Mouse (Mus musculus) CD4-positive, CD25-positive, alpha-beta regulatory T cell, adult 4 months (primary cell): Measurements from ENCODE around the gene Jade1. TPM values are rescaled to one million over a fixed set of nuclear protein-coding genes. Genes with fewer than 3 reads are reported as not detected.

ENCODE experiments used
- ATAC-seq: one replicate; pipeline ENCODE4 v1.8.0; 2017
- polyA plus RNA-seq, 2 experiments: library from polyadenylated mRNA; unstranded; fragments of 100-300 nt; shearing (Covaris generic); gene quantifications; one replicate each; pipeline ENCODE4 v1.2.1; 2017

The Jade1 gene
- 10 to 100 TPM in 1 of 2 experiments, 1 to 10 TPM in 1; 9.9 to 10.1 TPM for polyA plus RNA-seq

- no peak for ATAC-seq
Observed at GRCm38 (mm10) chr3:41555491-41556381, at the start of gene Jade1. TSS of gene Jade1 (plus strand) at chr3:41555731.

DNA sequence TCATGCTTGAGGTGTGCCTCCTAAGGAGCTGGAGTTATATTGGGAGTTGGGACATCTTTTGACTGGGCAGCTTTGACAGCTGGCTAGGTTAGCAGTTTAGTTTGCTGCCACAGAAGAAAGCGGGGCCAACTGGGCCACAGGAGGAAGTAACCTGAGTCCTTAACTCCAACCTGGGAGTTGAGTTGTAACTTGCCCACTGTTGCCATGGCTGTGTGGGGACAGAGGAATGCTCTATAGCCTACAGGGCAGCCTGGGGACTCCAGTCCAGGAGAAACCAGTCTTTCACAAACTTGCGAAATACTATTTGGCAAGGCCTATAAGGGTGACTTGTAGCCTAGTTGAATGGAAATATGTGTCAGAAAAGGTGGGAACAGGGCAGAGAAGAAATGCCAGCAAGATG lies 46.1 kb upstream of the Jade1 start:
- ATAC-seq, result no peak

DNA sequence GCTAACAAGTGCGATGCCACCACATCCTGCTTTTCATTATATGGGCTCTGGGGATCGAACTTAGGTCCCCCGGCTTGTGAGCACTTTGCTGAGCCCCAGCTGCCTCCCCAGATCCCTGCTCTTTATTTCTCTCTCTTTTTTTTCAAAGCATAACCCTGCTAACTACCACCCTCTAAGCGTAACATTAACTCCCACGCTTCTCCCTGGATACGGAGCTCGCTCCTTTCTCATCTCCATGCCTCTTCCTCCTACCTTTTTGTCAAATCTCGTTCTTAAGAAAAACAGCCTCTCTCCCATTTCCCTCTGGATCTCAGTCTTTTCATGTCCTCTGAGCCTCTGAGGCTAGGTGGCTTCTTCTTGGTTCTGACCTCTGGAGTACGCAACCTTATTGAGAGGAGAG lies 45.3 kb upstream of the Jade1 start:
- no peak for ATAC-seq

- ATAC-seq, result no peak
Observed at GRCm38 (mm10) chr3:41510750-41511149, 44.8 kb upstream of the Jade1 start.

GRCm38 (mm10) chr3:41514003-41514402 lies 41.5 kb upstream of the Jade1 start:
- no peak for ATAC-seq

DNA sequence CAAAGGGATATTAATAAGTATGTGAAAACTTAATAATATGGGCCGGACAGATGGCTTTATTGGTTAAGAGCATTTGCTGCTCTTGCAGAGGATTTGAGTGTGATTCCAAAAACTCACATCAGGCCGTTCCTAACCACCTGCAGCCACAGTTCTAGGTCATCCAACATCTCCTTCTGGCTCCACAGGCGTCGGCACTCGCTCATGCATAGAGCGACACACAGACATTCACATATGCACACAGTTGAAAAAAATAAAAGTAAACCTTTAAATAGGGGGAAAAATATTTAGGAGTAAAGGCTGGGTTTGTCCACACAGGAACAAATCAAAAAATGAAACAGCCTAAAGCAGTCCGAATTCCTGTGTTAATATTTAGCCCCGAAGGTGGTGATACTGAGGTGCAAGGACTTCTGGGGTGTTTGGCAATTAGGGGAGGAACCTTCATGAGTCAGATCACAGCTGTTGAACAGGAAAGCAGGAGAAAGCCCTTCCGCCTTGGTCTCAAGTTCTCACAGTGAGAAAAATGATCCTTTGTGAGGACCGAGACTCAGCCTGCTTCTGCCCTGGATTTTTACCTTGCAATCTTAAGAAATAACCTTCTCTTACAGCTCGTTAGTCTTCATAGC lies 40.7 kb upstream of the Jade1 start:
- no peak for ATAC-seq

- ATAC-seq, result no peak
Observed at GRCm38 (mm10) chr3:41516961-41517518, 38.5 kb upstream of the Jade1 start.

DNA sequence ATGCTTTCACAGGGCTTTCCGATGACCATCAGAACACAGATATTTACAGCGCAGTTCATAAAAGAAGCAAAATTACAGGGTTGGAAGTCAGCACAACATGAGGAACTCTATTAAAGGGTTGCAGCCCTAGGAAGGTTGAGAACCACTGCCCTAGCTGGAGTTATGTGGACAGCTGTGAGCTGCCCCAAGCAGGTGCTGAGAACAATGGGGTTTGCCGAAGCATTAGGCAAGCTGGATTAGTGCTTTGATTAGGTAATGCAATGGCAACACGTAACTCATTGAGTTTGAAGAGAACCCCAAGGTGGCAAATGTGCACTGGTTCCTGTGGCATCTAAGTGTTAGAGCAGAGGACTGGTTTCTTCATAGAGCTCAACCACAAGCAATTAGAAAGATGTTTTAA lies 34.6 kb upstream of the Jade1 start:
- no peak for ATAC-seq

GRCm38 (mm10) chr3:41521733-41522132 lies 33.8 kb upstream of the Jade1 start:
- ATAC-seq, result no peak

DNA sequence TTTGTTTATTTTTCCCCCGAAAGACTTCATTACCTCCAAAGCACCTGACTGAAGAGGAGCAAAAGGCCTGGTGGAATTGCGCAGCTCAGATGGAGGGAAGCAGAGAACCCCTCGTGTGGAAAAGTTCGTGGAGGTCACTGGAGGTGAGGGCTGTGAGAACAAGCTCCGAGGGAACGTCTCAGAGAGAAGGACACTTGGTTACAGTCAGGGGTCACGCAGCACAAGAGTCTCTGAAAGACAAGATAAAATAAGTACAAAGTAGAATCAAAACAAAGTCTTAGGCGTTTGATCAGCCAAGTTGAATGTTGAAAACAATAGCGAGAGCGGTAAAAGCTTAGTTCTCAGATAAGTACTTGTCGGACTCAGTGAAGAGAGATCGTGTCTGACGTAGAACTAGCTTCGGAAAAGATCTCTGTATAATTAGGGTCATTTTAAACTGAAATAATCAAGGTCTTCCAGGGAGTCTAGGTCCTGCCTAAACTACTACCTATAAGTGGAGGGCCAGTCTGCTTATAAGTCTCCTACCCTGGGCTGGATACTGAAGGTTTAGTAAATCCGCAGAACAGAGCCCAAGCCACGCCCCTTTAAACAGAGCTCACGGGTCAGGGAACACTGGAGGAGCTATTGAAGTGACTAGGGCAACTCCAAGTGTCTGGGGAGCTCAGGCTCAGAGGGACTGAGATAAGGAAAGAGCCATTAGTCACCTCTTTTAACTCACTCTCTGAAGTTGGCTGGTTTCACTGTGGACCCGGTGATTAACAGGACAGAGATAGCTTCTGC lies 33.1 kb upstream of the Jade1 start:
- ATAC-seq, result no peak

DNA sequence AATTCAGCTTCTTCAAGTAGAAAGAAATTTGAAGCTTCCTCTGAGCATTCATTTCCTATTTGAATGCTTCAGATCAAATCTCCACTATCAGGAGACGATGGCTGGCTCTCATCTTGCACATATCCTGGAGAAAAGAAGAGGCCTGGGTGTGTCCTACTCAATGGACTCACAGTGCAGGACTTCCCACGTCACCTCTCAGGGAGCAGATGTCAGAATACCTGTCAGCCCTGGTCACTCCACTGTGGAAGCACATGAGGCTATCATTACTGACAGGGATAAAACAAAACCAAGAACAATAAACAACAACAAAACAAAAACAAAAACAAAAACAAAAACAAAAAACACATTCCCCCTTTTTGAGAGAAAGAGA lies 32.5 kb upstream of the Jade1 start:
- no peak for ATAC-seq

GRCm38 (mm10) chr3:41523460-41523859 lies 32.1 kb upstream of the Jade1 start:
- ATAC-seq, result no peak

DNA sequence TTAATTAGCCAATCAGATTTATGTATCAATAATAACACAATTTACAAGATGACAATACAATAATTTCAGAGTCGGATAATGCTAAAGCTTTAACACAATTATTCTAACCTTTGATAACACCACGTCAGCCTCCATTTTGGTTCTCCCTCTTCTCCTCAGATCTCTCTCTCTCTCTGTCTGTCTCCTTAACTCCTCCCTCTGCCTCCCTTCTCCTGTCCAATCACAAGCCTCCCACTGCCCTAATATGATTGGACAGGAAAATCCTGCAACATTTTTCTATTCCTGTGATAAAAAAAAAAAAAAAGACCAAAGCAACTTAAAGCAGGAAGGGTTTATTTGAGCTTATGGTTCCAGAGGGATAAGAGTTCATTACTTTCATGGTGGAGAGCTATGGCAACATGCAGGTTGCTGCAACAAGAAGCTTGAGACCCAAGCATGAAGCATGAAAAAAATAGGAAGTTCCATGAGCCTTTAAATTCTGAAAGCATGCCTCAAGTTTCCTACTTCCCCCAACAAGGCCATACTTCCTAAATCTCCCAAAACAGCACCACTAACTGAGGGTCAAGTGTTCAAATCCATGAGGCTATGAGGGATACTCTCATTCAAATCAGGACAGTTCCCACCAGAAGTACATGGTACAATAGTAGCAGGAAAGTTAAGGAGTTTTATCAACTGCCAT lies 27.1 kb upstream of the Jade1 start:
- ATAC-seq, result no peak

DNA sequence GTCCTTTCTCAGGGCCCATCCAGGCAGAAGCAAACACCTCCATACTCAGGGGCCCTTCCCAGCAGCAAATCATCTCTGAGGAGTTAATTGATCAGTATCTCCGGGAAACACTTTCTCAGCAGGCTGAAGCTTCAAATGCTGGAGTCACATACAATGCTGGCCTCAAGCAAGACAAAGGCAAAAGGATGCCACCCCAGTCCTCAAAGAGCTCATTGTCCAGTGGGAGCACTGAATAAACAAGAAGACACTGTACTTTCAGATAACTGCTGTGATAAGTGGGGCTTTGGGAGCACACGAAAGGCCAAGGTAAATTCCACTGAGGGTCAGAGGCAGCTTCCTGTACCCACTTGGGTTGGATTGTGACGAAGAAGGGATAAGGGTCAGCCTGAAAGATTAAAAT lies 25.4 kb upstream of the Jade1 start:
- no peak for ATAC-seq

DNA sequence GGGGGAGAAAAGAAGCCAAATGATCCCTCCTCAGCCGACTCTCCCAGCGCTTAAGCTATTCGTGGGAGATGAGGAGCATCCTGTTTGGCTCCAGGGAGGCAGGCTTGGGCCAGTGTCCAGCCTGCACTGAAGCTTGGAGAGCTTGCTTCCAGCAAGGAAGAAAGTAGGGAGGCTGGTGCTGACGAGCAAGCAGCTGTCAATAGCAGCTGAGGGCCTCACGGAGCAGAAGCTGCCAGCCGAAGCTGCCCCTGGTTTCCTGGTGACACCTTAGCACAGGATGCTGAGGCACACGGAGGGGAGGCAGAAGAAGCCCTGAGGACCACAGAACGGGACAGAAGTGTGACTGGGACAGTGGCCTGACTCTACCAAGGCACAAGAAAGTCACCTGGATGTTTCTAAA lies 24.0 kb upstream of the Jade1 start:
- ATAC-seq, result no peak

DNA sequence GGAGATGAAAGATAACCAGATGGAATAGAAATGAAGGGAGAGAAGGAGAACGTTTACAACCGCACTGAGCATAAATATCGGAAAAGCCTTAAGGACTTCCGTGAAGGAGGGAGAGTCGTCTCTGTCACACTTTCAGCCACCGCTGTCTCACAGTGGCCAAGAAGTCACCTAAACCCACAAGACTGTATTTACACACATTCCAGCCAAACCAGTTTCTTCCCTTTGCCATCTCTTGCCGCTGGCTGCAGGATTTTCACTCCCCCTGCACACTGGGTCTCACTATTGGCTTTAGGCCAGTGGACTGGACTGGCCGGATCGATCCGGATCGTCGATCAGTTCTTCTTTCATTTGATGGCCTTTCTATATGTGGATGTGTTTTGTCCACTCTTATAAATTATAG lies 23.4 kb upstream of the Jade1 start:
- no peak for ATAC-seq

DNA sequence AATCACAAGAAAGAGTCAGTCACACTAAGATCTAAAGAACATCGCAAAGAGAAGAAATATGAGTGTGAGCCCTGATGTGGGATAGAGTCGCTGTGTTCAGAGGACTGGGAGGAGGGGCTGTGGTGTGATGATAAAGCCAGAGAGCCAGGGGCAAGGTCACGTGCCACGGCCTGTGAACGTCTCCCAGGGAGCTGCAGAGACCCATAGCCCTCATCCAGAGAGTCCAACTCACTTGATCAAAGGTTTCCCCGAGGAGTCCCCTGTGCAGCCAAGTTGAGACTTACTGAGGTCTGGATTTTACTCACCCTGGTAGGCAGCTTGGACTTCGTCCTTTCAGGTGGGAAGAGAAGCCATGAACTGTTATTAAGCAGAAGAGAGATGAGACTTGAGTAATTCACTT lies 21.9 kb upstream of the Jade1 start:
- no peak for ATAC-seq

DNA sequence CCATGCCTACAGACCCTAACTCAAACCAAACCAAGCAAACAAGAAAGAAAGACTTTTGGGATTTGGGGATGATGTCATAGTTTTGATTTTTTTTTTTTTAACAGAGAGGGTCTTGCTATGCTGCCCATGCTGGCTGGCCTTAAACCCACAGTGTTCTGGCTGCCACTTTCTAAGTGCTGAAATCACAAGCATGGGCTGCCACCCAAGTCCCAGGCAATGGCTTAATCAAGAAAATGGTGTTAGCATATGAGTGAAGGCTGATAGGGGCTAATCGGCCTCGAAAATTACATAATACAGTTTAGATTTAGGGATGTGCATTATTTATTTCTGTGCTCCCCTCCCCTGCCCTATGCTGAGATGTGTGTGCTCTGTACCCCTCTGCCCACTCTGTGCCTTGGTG lies 17.6 kb upstream of the Jade1 start:
- ATAC-seq, result no peak

- peak; percentile 61 for ATAC-seq
Observed at GRCm38 (mm10) chr3:41541313-41541712, 14.2 kb upstream of the Jade1 start.

GRCm38 (mm10) chr3:41544451-41544850 lies 11.1 kb upstream of the Jade1 start:
- ATAC-seq, result no peak

GRCm38 (mm10) chr3:41547289-41547688 lies 8.2 kb upstream of the Jade1 start:
- ATAC-seq, result no peak

DNA sequence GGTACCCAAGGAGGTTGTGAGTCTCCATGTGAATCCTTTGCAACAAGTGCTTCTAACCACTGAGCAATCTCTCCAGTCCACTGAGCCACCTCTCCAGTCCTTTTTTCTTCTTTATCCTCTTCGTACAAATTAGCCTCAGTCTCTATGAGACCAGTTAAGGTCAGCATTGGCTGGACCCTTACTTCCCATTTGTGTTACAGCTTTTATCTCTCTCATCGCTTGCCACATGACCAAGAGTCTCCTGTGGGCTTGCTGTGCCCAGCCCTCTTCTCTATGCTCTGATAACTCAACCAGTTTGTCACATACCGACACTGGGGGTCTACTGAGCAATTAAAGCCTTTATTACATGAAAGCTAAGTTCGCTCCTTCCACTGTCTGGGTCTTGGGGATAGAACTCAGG lies 7.3 kb upstream of the Jade1 start:
- ATAC-seq, result no peak

DNA sequence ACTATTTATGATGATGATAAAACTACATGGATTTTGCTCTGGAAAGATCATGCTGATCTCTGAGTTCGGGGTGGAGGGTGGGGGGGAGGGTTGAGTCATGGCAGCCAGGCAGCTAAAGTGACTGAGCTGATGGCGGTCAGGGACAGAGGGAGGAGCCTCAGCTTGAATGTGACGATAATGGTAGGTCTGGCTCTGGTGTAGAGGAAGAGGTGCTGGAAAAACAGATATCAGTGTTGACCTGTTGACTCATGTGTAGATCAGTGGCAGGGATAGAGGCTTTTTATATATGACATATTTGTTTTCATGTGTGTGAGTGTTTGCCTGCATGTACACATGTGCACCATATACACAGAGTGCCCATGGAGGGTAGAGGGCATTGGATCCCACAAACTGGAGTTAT lies 3.9 kb upstream of the Jade1 start:
- no peak for ATAC-seq
